Mouse (Mus musculus): Measurements from ENCODE around the gene Acer1.

GRCm38 (mm10) chr17:56917166-56917565 lies 64.8 kb downstream of the Acer1 start:
- TF ChIP-seq CTCF (IDR thresholded peaks at IDR 0.05; ENCODE audit: low read depth) (no peak), EP300 (IDR thresholded peaks at IDR 0.05; ENCODE audit: low read depth) (no peak)
